Mouse (Mus musculus) brain, adult 10 weeks (tissue): ENCODE measurements around the gene Stt3a. TPM values are rescaled to one million over a fixed set of nuclear protein-coding genes. Genes with fewer than 3 reads are reported as not detected.

Experiments used
- polyA plus RNA-seq: library from polyadenylated mRNA; stranded (reverse); fragments of 350-450 nt; fragmentation: Illumina TruSeq; extraction: RNeasy Lipid Tissue Mini Kit (QIAGEN cat#74804); gene quantifications from one replicate; pipeline ENCODE4 v1.2.3, GENCODE M21; 2015; ENCODE audit warnings: low read depth, low replicate concordance

The Stt3a gene
- polyA plus RNA-seq: 27.1 TPM

GRCm38 (mm10) chr9:36767203-36768143, at the start of gene Stt3a:
Gene Stt3a, minus strand, starts transcription at chr9:36767679.

GRCm38 (mm10) chr9:36796781-36797555, 29.5 kb upstream of the Stt3a start, which contains the start of gene Ei24:
Gene Ei24, minus strand, starts transcription at chr9:36797393.

DNA sequence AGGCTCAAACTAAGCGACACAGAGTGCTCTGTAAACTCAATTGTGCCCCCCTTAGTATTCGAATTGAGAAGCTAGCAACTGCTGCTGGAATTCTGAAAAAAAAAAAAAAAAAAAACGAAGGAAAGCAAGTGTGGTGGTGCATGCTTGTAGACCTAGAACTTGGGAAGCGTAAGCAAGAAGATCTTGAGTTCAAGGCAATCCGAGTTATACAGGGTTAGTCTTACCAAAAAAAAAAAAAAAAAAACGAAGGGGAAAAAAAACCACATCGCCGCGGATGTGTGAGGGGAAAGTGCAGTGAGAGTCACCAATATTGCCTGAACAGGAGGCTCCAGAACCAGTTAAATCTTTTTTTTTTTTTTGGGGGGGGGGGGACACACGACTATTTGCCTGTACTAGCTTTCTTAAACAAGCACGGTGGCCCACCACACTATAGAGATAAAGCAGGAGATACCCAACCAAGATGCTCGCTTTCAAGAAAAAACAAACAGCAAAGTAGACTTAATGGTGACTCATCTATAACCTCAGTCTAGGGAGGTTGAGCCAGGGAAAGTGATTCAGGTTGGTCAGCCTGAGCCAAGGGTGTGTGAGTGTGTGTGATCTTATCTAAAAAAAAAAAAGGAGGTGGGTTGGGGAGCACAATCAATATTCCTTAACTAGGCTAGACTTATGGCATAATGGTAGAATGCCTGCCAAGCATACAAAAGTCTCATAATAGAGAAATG, 40.3 kb downstream of the Stt3a start, which contains the start of gene Chek1:
TSS of gene Chek1 (minus strand) at position 32 of the 722 bp plus-strand sequence.

DNA sequence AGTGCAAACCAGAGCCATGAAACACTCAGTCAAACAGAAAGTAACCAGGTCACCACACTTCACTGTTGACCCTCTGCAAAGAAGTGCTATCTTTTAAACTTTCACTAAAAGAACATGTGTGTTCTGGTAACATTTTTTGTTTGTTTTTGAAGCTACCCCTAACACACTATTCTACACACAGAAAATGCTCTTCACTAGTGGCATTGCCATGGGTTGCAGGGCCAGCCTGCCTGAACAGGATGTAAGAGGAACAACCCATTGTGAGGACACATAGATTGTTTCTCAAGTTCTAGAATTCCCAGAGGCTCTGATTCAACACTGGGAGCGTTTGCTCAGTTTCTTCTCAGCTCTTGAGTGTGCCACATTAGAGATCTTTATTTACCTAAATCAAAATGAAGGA, 74.6 kb downstream of the Stt3a start, which contains the start of gene Acrv1:
TSS of gene Acrv1 (plus strand) at position 301 of the 400 bp plus-strand sequence.

Other genes with a start within 250 kb of the Stt3a start
- gene Gm5615, start 225.7 kb downstream of the Stt3a start, polyA plus RNA-seq: not detected
- not detected for gene Gm17689, start 185.0 kb downstream of the Stt3a start, polyA plus RNA-seq
- not detected for gene A630095E13Rik, start 124.3 kb downstream of the Stt3a start, polyA plus RNA-seq
- not detected for gene Acrv1, start 74.5 kb downstream of the Stt3a start, polyA plus RNA-seq
- gene Chek1, start 40.6 kb downstream of the Stt3a start, polyA plus RNA-seq: 1.7 TPM
- 125 TPM for gene Ei24, start 29.7 kb upstream of the Stt3a start, polyA plus RNA-seq
- 430 TPM for gene Fez1, start 54.2 kb upstream of the Stt3a start, polyA plus RNA-seq